Mouse (Mus musculus) left cerebral cortex, adult 2 months (tissue): ENCODE data around the gene Cx3cr1. TPM values are rescaled to one million over a fixed set of nuclear protein-coding genes. Genes with fewer than 3 reads are reported as not detected.

Experiments
- DNase-seq, 2 experiments: peaks; one replicate each; pipeline ENCODE4 v3.0.0; 2021 to 2022; ENCODE audit warnings: low spot score in 2 of 2, mixed read lengths in 1 of 2; ENCODE audit errors: extremely low spot score in 1 of 2
- H3K27ac ChIP-seq: fragments of 200-600 bp; 2 replicates; pipeline ENCODE4 v1.8.1; 2022
- H3K4me3 ChIP-seq: fragments of 200-600 bp; 2 replicates; pipeline ENCODE4 v1.8.1; 2022
- CTCF ChIP-seq: fragments of 200-600 bp; IDR thresholded peaks from 2 replicates; pipeline ENCODE4 v1.8.1; 2022; ENCODE audit warnings: antibody characterized with exemption, mild to moderate bottlenecking, moderate library complexity
- intact Hi-C: fragments of 180-260 bp; cut with DNase I; formaldehyde crosslinking; loops from one replicate; pipeline ENCODE4 v1.15.1; 2025
- total RNA-seq, 2 experiments: library from RNA; stranded (reverse); gene quantifications; 2 replicates each; pipeline ENCODE4 v1.2.3; 2021

Gene Cx3cr1
- total RNA-seq, 2 experiments from 2014 or later: 28.6 to 30.9 TPM

- peak; percentile 26 to 33 for DNase-seq
- no peak overlapping the region for H3K4me3 ChIP-seq
- peak; percentile 38 for TF ChIP-seq CTCF
- no peak overlapping the region for H3K27ac ChIP-seq
- intact Hi-C loops: loop anchor here (5.0 kb wide), 1 partner anchor 128 kb away; no protein-coding TSS in a partner anchor
Measured at GRCm38 (mm10) chr9:120080546-120081108, 10.9 kb upstream of the Cx3cr1 start.

DNA sequence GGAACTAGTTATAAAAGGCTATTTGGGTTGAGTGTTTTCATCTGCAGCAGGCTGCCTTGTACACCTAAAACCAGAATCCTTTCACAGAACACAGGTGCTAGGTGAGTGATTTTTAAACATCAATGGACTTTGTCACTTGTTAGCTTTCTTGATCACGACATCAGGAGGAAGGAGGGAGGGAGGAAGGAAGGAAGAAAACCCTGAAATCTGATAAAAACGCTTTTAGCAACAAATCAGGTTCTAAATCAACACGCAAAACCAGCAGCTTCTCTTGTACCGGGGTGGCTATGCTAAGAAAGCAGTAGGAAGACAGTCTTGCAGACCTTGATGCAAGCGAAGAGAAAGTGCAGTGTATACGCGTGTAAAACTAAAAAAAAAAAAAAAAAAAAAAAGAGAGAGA, 10.2 kb upstream of the Cx3cr1 start:
- DNase-seq: no peak
- intact Hi-C loops: loop anchor here (5.0 kb wide), 1 partner anchor 128 kb away; no protein-coding TSS in a partner anchor
- Histone ChIP-seq H3K27ac (no peak overlapping the region), H3K4me3 (no peak overlapping the region)
- TF ChIP-seq CTCF: no peak

- no peak overlapping the region for H3K4me3 ChIP-seq
- no peak for TF ChIP-seq CTCF
- no peak for DNase-seq
- intact Hi-C loops: no loop called here
- H3K27ac ChIP-seq: no peak overlapping the region
Measured at GRCm38 (mm10) chr9:120078241-120078640, 8.6 kb upstream of the Cx3cr1 start.

GRCm38 (mm10) chr9:120074516-120074915, 4.8 kb upstream of the Cx3cr1 start:
- Histone ChIP-seq H3K27ac (no peak overlapping the region), H3K4me3 (no peak overlapping the region)
- DNase-seq: no peak
- intact Hi-C loops: no loop called here
- no peak for TF ChIP-seq CTCF

DNA sequence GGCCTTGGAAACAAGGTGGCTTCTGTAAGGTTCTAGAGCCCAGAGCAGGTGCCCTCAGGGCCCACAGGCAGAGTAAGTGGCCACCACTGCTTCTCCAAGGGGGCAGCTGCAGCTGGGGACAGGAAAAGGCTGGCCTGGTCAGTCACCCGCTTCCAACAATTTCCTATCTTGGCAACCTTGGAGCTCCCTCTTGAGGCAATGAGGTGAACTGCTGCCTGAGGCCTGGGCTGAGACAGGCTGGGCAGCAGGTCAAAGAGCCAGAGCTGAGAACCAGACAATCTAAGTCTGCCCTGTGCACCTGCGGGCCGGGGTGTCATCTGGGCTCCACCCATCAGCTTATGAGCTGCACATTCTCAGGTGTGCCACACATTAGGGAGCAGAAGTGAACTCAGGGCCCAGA, 3.5 kb upstream of the Cx3cr1 start:
- Histone ChIP-seq H3K27ac (no peak overlapping the region), H3K4me3 (no peak overlapping the region)
- peak; percentile 67 to 83 for DNase-seq
- peak; percentile 100 for TF ChIP-seq CTCF
- intact Hi-C loops: loop anchor here (1.0 to 2.0 kb wide), 2 partner anchors 26 to 46 kb away; no protein-coding TSS in a partner anchor

GRCm38 (mm10) chr9:120071251-120071650, 1.6 kb upstream of the Cx3cr1 start:
- Histone ChIP-seq H3K27ac (no peak overlapping the region), H3K4me3 (no peak overlapping the region)
- no peak for TF ChIP-seq CTCF
- intact Hi-C loops: no loop called here
- no peak for DNase-seq

DNA sequence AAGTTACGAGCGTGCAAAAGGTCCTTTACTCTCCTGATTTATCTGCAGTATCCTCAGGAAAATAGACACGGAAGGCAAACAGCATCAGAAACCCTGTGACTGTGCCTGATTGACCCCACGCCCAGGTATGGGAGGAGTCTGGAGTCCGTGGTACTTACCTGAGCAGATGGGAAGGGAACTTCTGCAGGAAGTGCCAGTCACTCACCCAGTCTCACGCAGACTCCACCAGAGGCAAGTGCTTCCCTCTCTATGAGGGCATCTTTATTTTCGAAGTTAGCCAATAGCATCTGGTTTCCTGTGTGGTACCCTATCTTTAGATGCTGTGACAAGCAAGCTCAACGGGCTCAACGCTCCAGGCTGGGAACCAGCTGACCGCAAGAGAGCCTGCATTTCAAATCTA, 1.6 kb downstream of the Cx3cr1 start:
- H3K4me3 ChIP-seq: no peak overlapping the region
- no peak overlapping the region; the same call in 1 of the 2 replicates for H3K27ac ChIP-seq
- no peak for TF ChIP-seq CTCF
- DNase-seq: no peak
- intact Hi-C loops: no loop called here

- no peak overlapping the region; the same call in 1 of the 2 replicates for H3K27ac ChIP-seq
- TF ChIP-seq CTCF: no peak
- 0 out of 2 replicates have a peak overlapping the region, but pooled peaks have one; percentile 14 for H3K4me3 ChIP-seq
- intact Hi-C loops: no loop called here
- DNase-seq: no peak
Measured at GRCm38 (mm10) chr9:120067609-120068008, 2.1 kb downstream of the Cx3cr1 start.

GRCm38 (mm10) chr9:120064317-120064716, 5.4 kb downstream of the Cx3cr1 start:
- DNase-seq: no peak
- no peak for TF ChIP-seq CTCF
- no peak overlapping the region for H3K27ac ChIP-seq
- intact Hi-C loops: no loop called here
- no peak overlapping the region for H3K4me3 ChIP-seq

DNA sequence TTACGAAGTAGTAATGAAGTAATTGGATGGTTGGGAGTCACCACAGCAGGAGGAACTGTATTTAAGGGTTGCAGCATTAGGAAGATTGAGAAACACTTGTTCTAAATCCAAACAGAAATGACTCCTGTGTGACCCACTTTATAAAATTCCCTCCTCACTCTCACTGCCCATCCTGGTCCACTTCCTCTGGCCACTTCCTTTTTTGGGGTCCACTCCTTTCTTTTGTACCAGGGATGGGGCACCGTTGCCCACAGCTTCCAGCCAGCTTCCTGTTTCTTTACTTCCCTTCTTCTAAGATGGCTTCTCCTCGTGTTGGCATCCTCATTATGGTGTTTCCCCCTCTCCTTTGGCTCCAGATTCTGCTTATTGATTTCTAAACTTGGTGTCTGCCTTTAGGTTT, 10.9 kb downstream of the Cx3cr1 start:
- TF ChIP-seq CTCF: no peak

GRCm38 (mm10) chr9:120056201-120056600, 13.5 kb downstream of the Cx3cr1 start:
- no peak for TF ChIP-seq CTCF
- no peak overlapping the region for H3K4me3 ChIP-seq
- intact Hi-C loops: no loop called here
- H3K27ac ChIP-seq: no peak overlapping the region
- no peak for DNase-seq

More for the DNA sequence above, 10.9 kb downstream of the Cx3cr1 start:
- DNase-seq: no peak
- H3K4me3 ChIP-seq: no peak overlapping the region
- H3K27ac ChIP-seq: no peak overlapping the region
- intact Hi-C loops: no loop called here

DNA sequence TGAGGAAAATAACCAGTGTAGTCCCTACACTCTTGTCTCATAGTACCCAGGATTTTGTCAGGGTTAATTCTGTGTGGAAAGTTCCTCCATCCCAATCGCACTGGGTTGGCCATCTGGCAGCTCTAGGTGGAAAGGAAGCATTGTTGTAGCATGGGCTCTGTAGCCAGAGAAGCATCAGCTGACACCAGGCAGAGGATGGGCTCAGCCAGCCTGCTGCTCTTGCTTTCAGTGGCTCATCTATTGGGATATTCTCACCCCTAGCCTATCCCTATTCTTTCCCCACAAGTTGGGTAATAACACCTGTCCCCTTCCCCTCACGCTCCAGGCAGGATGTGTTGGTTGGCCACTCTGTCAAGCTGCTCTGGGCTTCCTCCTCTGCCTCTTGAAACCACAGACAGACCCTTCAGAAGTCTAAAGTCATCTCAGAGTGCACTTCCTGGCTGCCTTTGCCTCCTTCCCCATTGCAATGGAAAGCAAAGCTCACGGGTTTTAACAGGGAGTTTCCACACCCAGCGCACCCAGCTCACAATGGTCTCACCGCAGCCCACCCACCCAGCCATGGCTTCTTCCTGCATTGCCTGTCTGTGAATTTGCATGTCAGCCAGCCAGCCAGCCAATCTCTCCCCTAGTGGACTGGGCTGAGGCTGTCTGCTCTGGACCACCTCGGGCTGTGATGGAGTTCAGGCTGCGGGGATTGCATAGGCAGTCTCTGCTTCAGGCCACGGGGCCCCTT, 15.0 kb downstream of the Cx3cr1 start:
- DNase-seq: no peak

More for the DNA sequence above, 15.0 kb downstream of the Cx3cr1 start:
- Histone ChIP-seq H3K4me3 (no peak overlapping the region), H3K27ac (peak overlapping the region; percentile 28; the same call in 1 of the 2 replicates)
- intact Hi-C loops: no loop called here
- no peak for TF ChIP-seq CTCF
